Mouse (Mus musculus) limb, embryonic 14.5 days (tissue): ENCODE results near the gene Tgfbr2. TPM values are rescaled to one million over a fixed set of nuclear protein-coding genes. Genes with fewer than 3 reads are reported as not detected.

Experiments
- ATAC-seq: fragments of 200-750 bp; cut with Nextera tagmentation; 2 replicates; pipeline ENCODE4 v1.8.0; 2017; ENCODE audit warnings: low read depth, moderate number of reproducible peaks, moderate TSS enrichment; ENCODE audit not compliant: low FRiP score
- DNase-seq: peaks from one replicate; pipeline ENCODE4 v3.0.0-alpha.2; 2015; ENCODE audit warnings: low spot score
- H3K27ac ChIP-seq: fragments of 300-500 bp; sonication (generic); replicated peaks from 2 replicates; pipeline ENCODE4 v1.5.1; 2014; ENCODE audit warnings: low read depth, mild to moderate bottlenecking, low read length, moderate library complexity, mixed read lengths
- H3K27me3 ChIP-seq: fragments of 300-500 bp; sonication (generic); 2 replicates; pipeline ENCODE4 v1.6.1; 2014; ENCODE audit warnings: low read length, mixed read lengths; ENCODE audit not compliant: control insufficient read depth, insufficient read depth
- H3K36me3 ChIP-seq: fragments of 300-500 bp; sonication (generic); 2 replicates; pipeline ENCODE4 v1.6.1; 2014; ENCODE audit warnings: mild to moderate bottlenecking, low read length, moderate library complexity, mixed read lengths; ENCODE audit not compliant: control insufficient read depth, insufficient read depth
- H3K4me1 ChIP-seq: fragments of 300-500 bp; sonication (generic); 2 replicates; pipeline ENCODE4 v1.6.1; 2014; ENCODE audit warnings: antibody characterized with exemption, low read length, mixed read lengths; ENCODE audit not compliant: control insufficient read depth, insufficient read depth
- H3K4me2 ChIP-seq: fragments of 300-500 bp; sonication (generic); replicated peaks from 2 replicates; pipeline ENCODE4 v1.6.1; 2014; ENCODE audit warnings: low read depth, mild to moderate bottlenecking, low read length, moderate library complexity; ENCODE audit not compliant: severe bottlenecking
- H3K4me3 ChIP-seq: fragments of 300-500 bp; sonication (generic); replicated peaks from 2 replicates; pipeline ENCODE4 v1.5.1; 2014; ENCODE audit warnings: low read length
- H3K9ac ChIP-seq: fragments of 300-500 bp; sonication (generic); 2 replicates; pipeline ENCODE4 v1.6.1; 2014; ENCODE audit warnings: mild to moderate bottlenecking, low read depth, low read length, moderate library complexity; ENCODE audit not compliant: severe bottlenecking
- H3K9me3 ChIP-seq: fragments of 300-500 bp; sonication (generic); 2 replicates; pipeline ENCODE4 v1.6.1; 2016; ENCODE audit warnings: low read length; ENCODE audit not compliant: control insufficient read depth
- POLR2A ChIP-seq: fragments of 200-500 bp; IDR thresholded peaks from 2 replicates; pipeline ENCODE4 v1.8.0; 2012; ENCODE audit warnings: inconsistent platforms, mild to moderate bottlenecking, moderate library complexity, borderline replicate concordance; ENCODE audit not compliant: insufficient read depth, insufficient read length; ENCODE audit errors: extremely low read depth
- WGBS: fragments of 180-500 bp; shearing (Covaris S2); extraction: QIAGEN DNeasy Blood & Tissue Kit; methylation state at CpG from one replicate; pipeline ENCODE4 v1.1.7; 2014; 5-methylcytosine and 5-hydroxymethylcytosine counted together
- polyA plus RNA-seq, 2 experiments: library from polyadenylated mRNA; depleted of rRNA in 1 of 2; stranded (reverse) in 1 of 2; unstranded in 1 of 2; fragments of >200 nt; fragmentation: Nextera tagmentation in 1 of 2; extraction: Ambion mirVana in 1 of 2; gene quantifications; 2 replicates each; pipeline versions ENCODE4 v1.2.1 to v1.2.3; 2012 to 2014

Gene Tgfbr2
- polyA plus RNA-seq, 2 experiments: 58.8 to 67.2 TPM

GRCm38 (mm10) chr9:116203675-116204074 is 28.5 kb upstream of the Tgfbr2 start:
- H3K36me3 ChIP-seq: no peaks in the 10 kb centered on the region
- H3K9ac ChIP-seq: no peak overlapping the region

GRCm38 (mm10) chr9:116199127-116199526 is 24.0 kb upstream of the Tgfbr2 start:
- H3K4me1 ChIP-seq: peaks cover 15% of the 10 kb centered on the region
- DNase-seq (no peak), ATAC-seq (no peak)
- no peak overlapping the region for H3K4me3 ChIP-seq
- H3K9ac ChIP-seq: no peak overlapping the region
- H3K36me3 ChIP-seq: no peaks in the 10 kb centered on the region
- H3K27ac ChIP-seq: peak overlapping the region; percentile 15
- no peaks in the 10 kb centered on the region for H3K9me3 ChIP-seq
- no peak overlapping the region for H3K4me2 ChIP-seq
- no peaks in the 10 kb centered on the region for H3K27me3 ChIP-seq
- TF ChIP-seq POLR2A: no peak
- 40% methylated on average over 9 of the region's 9 CpGs for WGBS

More at GRCm38 (mm10) chr9:116203675-116204074, 28.5 kb upstream of the Tgfbr2 start:
- Histone ChIP-seq H3K27me3 (no peaks in the 10 kb centered on the region), H3K27ac (no peak overlapping the region), H3K9me3 (no peaks in the 10 kb centered on the region), H3K4me2 (no peak overlapping the region), H3K4me3 (no peak overlapping the region), H3K4me1 (peaks cover 20% of the 10 kb centered on the region)
- no peak for TF ChIP-seq POLR2A
- WGBS: 97% methylated on average over 1 of the region's 1 CpGs
- DNase-seq (no peak), ATAC-seq (no peak)

- 48% methylated on average over 9 of the region's 9 CpGs for WGBS
- DNase-seq: no peak
Measured at GRCm38 (mm10) chr9:116198488-116198887, 23.3 kb upstream of the Tgfbr2 start.

GRCm38 (mm10) chr9:116197491-116198170 is 22.5 kb upstream of the Tgfbr2 start:
- Histone ChIP-seq H3K9me3 (no peaks in the 10 kb centered on the region), H3K4me2 (no peak overlapping the region), H3K4me1 (peaks cover 15% of the 10 kb centered on the region), H3K27me3 (no peaks in the 10 kb centered on the region), H3K9ac (no peak overlapping the region), H3K36me3 (no peaks in the 10 kb centered on the region), H3K4me3 (no peak overlapping the region), H3K27ac (no peak overlapping the region)
- 89% methylated on average over 11 of the region's 11 CpGs for WGBS
- no peak for DNase-seq
- TF ChIP-seq POLR2A: no peak
- no peak for ATAC-seq

More at GRCm38 (mm10) chr9:116198488-116198887, 23.3 kb upstream of the Tgfbr2 start:
- H3K4me2 ChIP-seq: no peak overlapping the region
- peaks cover 15% of the 10 kb centered on the region for H3K4me1 ChIP-seq
- H3K27me3 ChIP-seq: no peaks in the 10 kb centered on the region
- TF ChIP-seq POLR2A: no peak
- no peak overlapping the region for H3K27ac ChIP-seq
- H3K4me3 ChIP-seq: no peak overlapping the region
- no peak overlapping the region for H3K9ac ChIP-seq
- H3K36me3 ChIP-seq: no peaks in the 10 kb centered on the region
- H3K9me3 ChIP-seq: no peaks in the 10 kb centered on the region
- no peak for ATAC-seq

- TF ChIP-seq POLR2A: no peak
- Histone ChIP-seq H3K27me3 (no peaks in the 10 kb centered on the region), H3K4me2 (no peak overlapping the region), H3K4me1 (peaks cover 10% of the 10 kb centered on the region), H3K27ac (no peak overlapping the region), H3K9me3 (no peaks in the 10 kb centered on the region), H3K4me3 (no peak overlapping the region), H3K9ac (no peak overlapping the region), H3K36me3 (no peaks in the 10 kb centered on the region)
- no peak for DNase-seq
- 83% methylated on average over 4 of the region's 4 CpGs for WGBS
- no peak for ATAC-seq
Measured at GRCm38 (mm10) chr9:116193889-116194450, 18.8 kb upstream of the Tgfbr2 start.
